Mouse (Mus musculus): ENCODE measurements around the gene Rpl5. TPM values are rescaled to one million over a fixed set of nuclear protein-coding genes. Genes with fewer than 3 reads are reported as not detected.

Rpl5 gene
- 60.5 and 65.2 TPM in 2 replicates for polyA plus RNA-seq (2016; fragmentation: Nextera tagmentation; extraction: Ambion mirVana)

DNA sequence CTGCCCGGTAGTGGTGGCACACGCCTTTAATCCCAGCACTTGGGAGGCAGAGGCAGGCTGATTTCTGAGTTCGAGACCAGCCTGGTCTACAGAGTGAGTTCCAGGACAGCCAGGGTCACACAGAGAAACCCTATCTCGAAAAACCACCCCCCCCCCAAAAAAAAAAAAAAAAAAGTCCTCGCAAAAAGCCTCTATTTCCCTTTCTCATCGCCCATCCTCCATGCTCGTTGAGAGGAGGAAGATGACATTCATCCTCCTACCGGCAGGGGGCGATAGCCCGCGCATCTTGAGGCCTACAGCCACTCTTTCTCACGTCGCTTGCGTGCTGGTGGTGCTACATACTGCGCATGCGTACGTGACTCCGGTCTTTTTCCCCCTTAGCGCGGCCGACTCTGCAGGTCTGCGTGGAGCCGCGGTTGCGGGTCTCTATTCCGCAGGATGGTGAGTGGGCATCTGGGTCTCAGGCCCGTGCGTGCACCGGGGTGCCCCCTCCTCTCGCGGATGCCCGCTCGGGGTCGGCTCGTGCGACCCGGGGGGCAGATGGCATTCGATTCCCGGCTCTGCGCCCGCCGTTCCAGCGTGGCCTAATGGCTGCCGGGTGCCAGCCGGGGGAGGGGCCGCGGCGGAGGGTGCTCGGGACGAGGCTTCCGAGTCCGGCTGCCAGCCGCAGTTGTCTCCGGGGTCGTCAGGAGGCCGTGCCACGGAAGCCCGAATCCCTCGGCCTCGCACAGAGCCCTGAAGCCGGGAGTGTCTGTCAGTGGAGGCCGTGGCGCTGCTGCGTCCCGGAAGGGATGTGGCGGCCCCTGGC lies at the start of gene Rpl5:
Gene Rpl5 (plus strand): TSS at position 297 of the 808 bp plus-strand sequence.
- Histone ChIP-seq H3K9me3 (no peaks in the 10 kb centered on the region), H3K9ac (replicated peaks) (peak within 1 kb of the TSS; percentile 99), H3K27ac (replicated peaks) (peak within 1 kb of the TSS; percentile 89), H3K4me1 (peaks cover 16% of the 10 kb centered on the region), H3K27me3 (0 out of 2 replicates have a peak, but pooled peaks cover 3% of the 10 kb centered on the region), H3K4me3 (peak within 1 kb of the TSS; percentile 99), H3K4me2 (replicated peaks) (peak within 1 kb of the TSS; percentile 85), H3K36me3 (peaks cover 32% of the 10 kb centered on the region)
- peak; percentile 96 for ATAC-seq (ENCODE audit: low FRiP score, low read depth)
- WGBS: 3% methylated on average over 66 of the region's 66 CpGs

DNA sequence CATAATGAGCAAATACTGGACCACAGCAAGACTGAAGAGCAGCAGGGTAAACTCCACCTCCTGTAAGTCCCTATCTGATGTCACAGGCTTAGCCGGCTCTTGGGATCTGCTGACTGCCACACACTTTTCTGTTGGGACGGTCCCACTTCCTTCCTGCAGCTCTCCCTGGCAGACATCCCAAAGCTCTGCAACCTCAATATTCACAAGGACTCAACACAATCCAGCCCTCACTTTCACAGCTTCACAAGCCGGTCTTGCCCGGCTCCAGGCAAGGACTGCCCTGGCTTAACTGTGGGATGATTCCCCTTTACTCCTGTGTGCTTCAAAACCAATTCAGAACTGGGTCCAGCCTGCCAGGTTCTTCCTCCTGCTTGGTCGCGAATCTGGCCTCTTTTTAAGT lies 46.5 kb upstream of the Rpl5 start:
- 16% methylated on average over 6 of the region's 6 CpGs for WGBS
- no peak for ATAC-seq (ENCODE audit: low FRiP score, low read depth)

DNA sequence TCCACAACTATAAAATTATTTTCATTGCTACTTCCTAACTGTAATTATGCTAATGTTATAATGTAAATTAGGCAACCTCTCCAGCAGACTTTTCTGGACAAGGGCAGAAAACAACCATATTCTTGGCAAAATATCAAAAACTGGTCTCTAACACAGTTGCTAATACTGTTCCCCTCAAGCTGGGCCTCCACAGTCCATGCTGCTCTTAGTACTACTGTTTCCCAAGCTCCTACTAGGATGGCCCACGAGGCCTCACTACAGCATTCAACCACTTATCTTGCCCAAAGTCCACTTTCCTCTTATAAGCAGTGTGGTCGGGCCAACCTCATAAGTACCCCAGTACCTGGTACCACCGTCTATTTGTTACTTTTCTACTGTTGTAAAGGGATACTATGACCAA lies 45.7 kb upstream of the Rpl5 start:
- Histone ChIP-seq H3K4me1 (peaks cover 10% of the 10 kb centered on the region), H3K9me3 (peaks cover 3% of the 10 kb centered on the region; the same call in 1 of the 2 replicates), H3K9ac (replicated peaks) (no peak overlapping the region), H3K27ac (replicated peaks) (no peak overlapping the region), H3K4me2 (replicated peaks) (no peak overlapping the region), H3K36me3 (no peaks in the 10 kb centered on the region), H3K27me3 (no peaks in the 10 kb centered on the region), H3K4me3 (no peak overlapping the region)
- WGBS: 80% methylated on average over 3 of the region's 3 CpGs
- no peak for ATAC-seq (ENCODE audit: low FRiP score, low read depth)

More for the DNA sequence above, 46.5 kb upstream of the Rpl5 start:
- H3K9me3 ChIP-seq: peaks cover 3% of the 10 kb centered on the region; the same call in 1 of the 2 replicates
- no peaks in the 10 kb centered on the region for H3K27me3 ChIP-seq
- no peak overlapping the region for H3K9ac ChIP-seq (replicated peaks)
- H3K27ac ChIP-seq (replicated peaks): no peak overlapping the region
- H3K4me2 ChIP-seq (replicated peaks): no peak overlapping the region
- no peaks in the 10 kb centered on the region for H3K36me3 ChIP-seq
- H3K4me1 ChIP-seq: peaks cover 10% of the 10 kb centered on the region
- no peak overlapping the region for H3K4me3 ChIP-seq

DNA sequence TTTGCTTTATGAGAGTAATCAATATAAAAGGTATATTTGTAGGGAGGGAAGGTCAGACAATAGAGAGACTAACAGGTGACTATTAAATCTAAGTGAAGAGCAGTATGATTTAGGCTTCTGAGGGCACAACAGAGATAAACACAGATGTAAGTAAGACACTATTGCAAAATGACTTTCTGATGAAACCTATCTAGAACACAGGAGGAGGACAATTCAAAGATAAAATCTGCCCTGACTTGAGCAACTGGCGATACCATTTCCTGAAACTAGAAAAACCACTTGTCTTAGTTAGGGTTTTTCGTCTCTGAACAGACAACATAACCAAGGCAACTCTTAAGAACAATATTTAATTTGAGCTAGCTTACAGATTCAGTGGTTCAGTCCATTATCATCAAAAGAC lies 44.8 kb upstream of the Rpl5 start:
- Histone ChIP-seq H3K9me3 (no peaks in the 10 kb centered on the region), H3K36me3 (no peaks in the 10 kb centered on the region), H3K4me1 (peaks cover 10% of the 10 kb centered on the region), H3K27ac (replicated peaks) (no peak overlapping the region), H3K4me3 (no peak overlapping the region), H3K27me3 (no peaks in the 10 kb centered on the region), H3K9ac (replicated peaks) (no peak overlapping the region), H3K4me2 (replicated peaks) (no peak overlapping the region)
- no peak for ATAC-seq (ENCODE audit: low FRiP score, low read depth)
- WGBS: 91% methylated on average over 2 of the region's 2 CpGs

DNA sequence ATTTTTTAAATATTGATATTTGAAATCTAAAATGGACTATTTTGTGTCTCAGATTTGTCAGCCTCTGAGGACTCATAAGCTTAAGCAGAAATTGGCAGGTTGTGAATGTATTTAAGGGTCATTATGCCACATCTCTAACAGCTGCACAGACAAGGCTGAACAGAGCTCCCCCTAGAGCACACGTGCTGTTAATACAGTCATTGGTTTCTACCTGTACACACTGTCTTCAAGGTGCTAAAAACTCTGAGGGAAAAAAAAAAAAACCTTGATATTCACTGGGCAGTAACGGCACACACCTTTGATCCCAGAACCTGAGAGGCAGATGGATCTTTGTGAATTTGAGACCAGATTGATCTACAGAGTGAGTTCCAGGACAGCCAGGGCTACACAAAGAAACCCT lies 41.3 kb upstream of the Rpl5 start:
- H3K36me3 ChIP-seq: no peaks in the 10 kb centered on the region
- no peak overlapping the region for H3K4me3 ChIP-seq
- H3K9me3 ChIP-seq: no peaks in the 10 kb centered on the region
- WGBS: 49% methylated on average over 2 of the region's 2 CpGs
- no peak overlapping the region for H3K9ac ChIP-seq (replicated peaks)
- no peak for ATAC-seq (ENCODE audit: low FRiP score, low read depth)
- H3K27ac ChIP-seq (replicated peaks): no peak overlapping the region
- no peak overlapping the region for H3K4me2 ChIP-seq (replicated peaks)
- H3K27me3 ChIP-seq: no peaks in the 10 kb centered on the region
- peaks cover 8% of the 10 kb centered on the region for H3K4me1 ChIP-seq

DNA sequence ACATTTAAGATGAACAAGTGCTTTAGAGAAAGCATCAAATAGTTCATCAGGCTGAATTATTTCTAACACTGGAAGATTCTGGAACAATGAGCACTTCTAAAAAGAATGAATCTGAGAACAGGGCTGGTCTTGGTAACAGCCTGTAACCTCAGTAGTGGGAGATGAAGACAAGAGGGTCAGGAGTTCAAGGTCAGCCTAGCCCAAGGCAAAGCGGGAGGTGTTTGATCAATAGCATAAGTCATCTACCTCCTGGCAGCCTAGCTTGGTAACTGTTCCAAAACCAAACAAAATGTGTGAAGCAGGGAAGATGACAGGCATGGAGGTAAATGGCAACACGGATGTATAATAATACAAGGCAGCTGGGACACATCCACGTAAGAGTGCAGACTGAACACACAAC lies 36.3 kb upstream of the Rpl5 start:
- H3K4me1 ChIP-seq: 0 out of 2 replicates have a peak, but pooled peaks cover 2% of the 10 kb centered on the region
- H3K9me3 ChIP-seq: no peaks in the 10 kb centered on the region
- H3K36me3 ChIP-seq: no peaks in the 10 kb centered on the region
- H3K4me3 ChIP-seq: no peak overlapping the region
- no peak overlapping the region for H3K9ac ChIP-seq (replicated peaks)
- ATAC-seq (ENCODE audit: low FRiP score, low read depth): no peak
- WGBS: 86% methylated on average over 3 of the region's 3 CpGs
- H3K4me2 ChIP-seq (replicated peaks): no peak overlapping the region
- H3K27ac ChIP-seq (replicated peaks): no peak overlapping the region
- no peaks in the 10 kb centered on the region for H3K27me3 ChIP-seq

DNA sequence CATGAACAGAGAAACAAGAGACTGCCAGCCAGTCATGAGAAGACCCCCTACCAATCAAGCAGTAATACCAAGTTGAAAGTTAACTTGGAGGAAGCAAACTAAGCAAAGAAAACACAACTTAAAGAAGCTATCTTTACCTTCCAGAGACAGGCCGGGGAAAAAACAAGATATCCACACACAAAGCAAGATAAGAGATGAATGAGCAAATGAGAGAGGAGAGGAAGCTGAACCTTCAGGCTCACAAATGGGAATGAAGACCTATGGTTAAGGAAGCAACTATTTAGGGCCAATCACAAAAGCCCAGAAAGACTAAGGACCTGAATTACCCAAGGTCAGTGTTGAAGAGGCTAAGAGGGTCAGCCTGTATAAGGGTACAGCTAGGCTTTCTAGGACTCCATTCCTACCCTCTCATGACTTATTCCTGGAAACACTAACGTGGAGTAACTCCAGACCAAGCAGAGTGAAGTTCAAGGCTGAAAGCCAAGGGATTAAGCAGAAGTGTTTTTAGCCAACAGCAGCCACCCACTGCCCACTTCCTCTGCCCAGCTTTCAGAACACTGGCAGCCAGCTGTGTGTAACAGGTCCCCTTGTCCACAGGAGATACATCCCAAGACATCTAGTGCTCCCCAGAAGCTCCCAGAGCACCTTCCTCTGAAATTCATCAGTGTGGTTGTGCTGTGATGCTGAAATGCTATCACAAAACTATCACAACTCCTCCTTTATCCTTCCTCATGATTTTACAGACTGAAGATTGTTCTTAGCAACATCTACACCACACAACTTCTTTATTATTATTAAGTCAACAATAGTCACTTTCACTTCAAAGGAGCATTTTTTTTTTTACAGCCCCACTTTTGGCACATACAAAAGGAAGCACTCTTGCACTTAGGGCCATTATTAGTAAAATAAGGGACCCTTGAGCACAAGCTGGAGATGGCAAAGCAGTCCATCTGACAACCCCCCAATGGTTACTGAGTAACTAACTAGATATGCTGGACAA lies 33.9 kb upstream of the Rpl5 start:
- Histone ChIP-seq H3K27me3 (peaks cover 6% of the 10 kb centered on the region), H3K36me3 (no peaks in the 10 kb centered on the region), H3K4me3 (no peak overlapping the region), H3K27ac (replicated peaks) (no peak overlapping the region), H3K9ac (replicated peaks) (no peak overlapping the region), H3K9me3 (no peaks in the 10 kb centered on the region), H3K4me2 (replicated peaks) (no peak overlapping the region), H3K4me1 (0 out of 2 replicates have a peak, but pooled peaks cover under 1% of the 10 kb centered on the region)
- no peak for ATAC-seq (ENCODE audit: low FRiP score, low read depth)
- 78% methylated on average over 2 of the region's 2 CpGs for WGBS

DNA sequence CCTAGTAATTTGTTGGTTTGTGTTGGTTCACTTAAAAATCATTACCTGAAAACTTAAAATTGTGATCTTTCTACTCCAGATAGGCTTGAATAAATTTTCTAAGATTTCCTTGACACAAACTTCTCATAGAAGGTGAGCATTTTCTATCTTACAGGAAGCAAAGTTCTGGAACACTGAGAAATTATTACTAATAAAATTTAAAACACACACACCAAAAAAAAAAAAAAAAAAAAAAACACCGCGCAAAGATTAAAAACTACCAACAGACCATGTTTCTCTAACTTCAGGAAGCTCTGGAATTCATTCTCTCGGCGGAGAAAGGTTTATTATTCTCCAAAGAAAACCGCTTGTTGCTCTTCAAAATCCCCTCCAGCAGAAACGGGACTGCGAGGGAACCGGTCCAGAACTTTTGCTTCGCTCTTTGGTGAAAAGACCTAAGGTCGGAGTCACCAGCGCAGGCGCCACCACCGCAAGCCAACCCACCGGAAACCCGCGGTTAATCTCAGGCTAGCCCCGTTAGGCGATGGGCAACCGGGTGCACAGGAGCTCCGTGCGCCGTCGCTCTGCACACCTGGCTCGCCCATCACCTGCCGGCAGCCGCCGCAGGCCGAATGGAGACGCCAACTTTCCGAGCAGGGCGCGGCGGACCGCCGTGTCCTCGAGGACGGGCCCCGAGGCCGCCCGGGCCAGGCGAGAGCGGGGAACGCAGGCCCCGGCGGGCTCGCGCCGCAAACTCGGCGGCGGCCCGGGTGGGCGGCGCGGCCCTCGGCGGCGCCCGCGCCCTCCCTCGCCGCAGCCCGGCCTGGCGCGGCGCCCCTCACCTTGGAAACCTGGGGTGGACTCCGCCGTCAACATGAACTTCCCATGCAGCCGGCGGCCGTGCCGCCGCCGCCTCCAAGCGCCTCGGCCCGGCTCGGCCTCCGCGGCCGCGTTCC lies 32.1 kb upstream of the Rpl5 start:
- Histone ChIP-seq H3K36me3 (no peaks in the 10 kb centered on the region), H3K4me2 (replicated peaks) (peak overlapping the region; percentile 69), H3K9ac (replicated peaks) (peak overlapping the region; percentile 87), H3K4me1 (no peaks in the 10 kb centered on the region), H3K27ac (replicated peaks) (peak overlapping the region; percentile 90), H3K4me3 (peak overlapping the region; percentile 86), H3K27me3 (peaks cover 6% of the 10 kb centered on the region), H3K9me3 (no peaks in the 10 kb centered on the region)
- WGBS: under 1% methylated on average over 52 of the region's 82 CpGs
- peak; percentile 78 for ATAC-seq (ENCODE audit: low FRiP score, low read depth)

DNA sequence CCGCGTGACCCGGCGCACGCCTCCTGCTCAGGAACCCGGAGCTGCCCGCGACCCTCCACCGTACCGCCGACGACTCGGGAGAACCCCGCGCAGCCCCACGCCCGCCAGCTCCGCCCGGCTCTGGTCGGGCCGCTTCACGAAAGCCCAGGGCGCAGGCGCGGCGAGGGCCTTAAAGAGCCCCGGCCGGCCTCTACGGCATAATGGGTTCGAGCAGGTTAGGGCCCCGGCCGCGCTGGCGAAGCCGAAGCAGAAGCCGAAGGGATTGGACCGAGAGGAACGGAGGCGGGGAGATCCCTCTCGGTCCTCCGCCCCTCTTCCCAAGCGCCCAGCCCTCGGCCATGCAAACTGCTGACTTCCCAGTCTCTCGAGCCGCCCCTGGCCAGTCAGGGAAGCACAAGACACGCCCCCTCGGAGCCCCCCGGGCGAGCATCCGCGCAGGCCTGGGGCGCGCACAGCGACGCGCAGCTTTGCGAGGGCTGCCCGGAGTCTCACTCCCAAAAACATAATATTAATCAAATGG lies 31.3 kb upstream of the Rpl5 start:
- Histone ChIP-seq H3K4me1 (no peaks in the 10 kb centered on the region), H3K36me3 (no peaks in the 10 kb centered on the region), H3K27me3 (peaks cover 6% of the 10 kb centered on the region), H3K9me3 (no peaks in the 10 kb centered on the region), H3K27ac (replicated peaks) (peak overlapping the region; percentile 90), H3K9ac (replicated peaks) (peak overlapping the region; percentile 87), H3K4me2 (replicated peaks) (peak overlapping the region; percentile 69), H3K4me3 (peak overlapping the region; percentile 86)
- peak; percentile 98 for ATAC-seq (ENCODE audit: low FRiP score, low read depth)
- WGBS: under 1% methylated on average over 58 of the region's 58 CpGs

DNA sequence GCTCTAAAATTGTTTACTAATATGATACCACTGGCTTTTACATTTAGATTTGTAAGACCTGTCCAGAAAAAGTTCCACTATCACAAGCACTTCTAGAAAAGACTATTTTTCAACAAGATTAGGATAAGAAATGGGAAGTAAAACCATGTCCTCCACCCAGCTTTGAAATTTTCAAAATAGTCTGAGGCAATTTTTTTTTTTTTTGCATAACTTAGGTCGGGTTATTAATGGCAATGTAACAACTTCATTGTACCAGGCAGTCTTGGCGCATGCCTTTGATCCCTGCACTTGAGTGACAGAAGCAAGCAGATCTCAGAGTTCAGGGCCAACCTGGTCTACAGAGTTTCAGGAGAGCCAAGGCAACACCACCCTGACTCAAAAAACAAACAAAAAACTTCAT lies 30.6 kb upstream of the Rpl5 start:
- Histone ChIP-seq H3K36me3 (no peaks in the 10 kb centered on the region), H3K27ac (replicated peaks) (no peak overlapping the region), H3K4me1 (no peaks in the 10 kb centered on the region), H3K9me3 (no peaks in the 10 kb centered on the region), H3K4me3 (no peak overlapping the region), H3K9ac (replicated peaks) (no peak overlapping the region), H3K4me2 (replicated peaks) (no peak overlapping the region), H3K27me3 (peaks cover 6% of the 10 kb centered on the region)
- 63% methylated on average over 2 of the region's 2 CpGs for WGBS
- ATAC-seq (ENCODE audit: low FRiP score, low read depth): no peak

DNA sequence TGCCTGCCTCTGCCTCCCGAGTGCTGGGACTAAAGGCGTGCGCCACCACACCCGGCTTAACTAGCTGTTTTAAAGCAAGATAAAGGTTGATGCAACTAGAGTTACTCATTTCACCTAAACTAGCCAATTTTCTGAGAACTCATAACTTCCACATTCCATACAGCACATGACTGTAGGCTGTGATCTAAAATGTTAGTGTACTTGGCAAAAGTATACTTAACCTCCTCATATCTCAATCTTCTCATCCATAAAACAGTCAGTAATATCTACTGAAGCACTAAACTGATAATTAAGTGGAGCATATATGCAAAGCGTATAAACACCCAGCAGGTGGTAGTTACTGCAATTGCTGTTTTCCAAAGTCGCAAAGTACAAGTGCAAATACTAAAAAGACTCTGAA lies 27.0 kb upstream of the Rpl5 start:
- ATAC-seq (ENCODE audit: low FRiP score, low read depth): no peak
- no peaks in the 10 kb centered on the region for H3K36me3 ChIP-seq
- 88% methylated on average over 6 of the region's 6 CpGs for WGBS
- peaks cover 6% of the 10 kb centered on the region for H3K27me3 ChIP-seq
- H3K4me1 ChIP-seq: no peaks in the 10 kb centered on the region
- no peak overlapping the region for H3K9ac ChIP-seq (replicated peaks)
- no peak overlapping the region for H3K27ac ChIP-seq (replicated peaks)
- no peaks in the 10 kb centered on the region for H3K9me3 ChIP-seq
- H3K4me2 ChIP-seq (replicated peaks): no peak overlapping the region
- no peak overlapping the region for H3K4me3 ChIP-seq
